Mouse (Mus musculus) limb, embryonic 10.5 days (tissue): ENCODE data around the gene Zfp207. TPM values are rescaled to one million over a fixed set of nuclear protein-coding genes. Genes with fewer than 3 reads are reported as not detected.
"Not testable (repeated sequence)": the region's sequence is repeated elsewhere in the genome, so short reads cannot be mapped to it uniquely, and the experiment has no call there.

Experiments
- DNase-seq: peaks from one replicate; pipeline ENCODE4 v3.0.0-alpha.2; 2017; ENCODE audit warnings: low spot score
- H3K27ac ChIP-seq: fragments of 300-500 bp; sonication (generic); 2 replicates; pipeline ENCODE4 v1.5.1; 2016; ENCODE audit warnings: mild to moderate bottlenecking
- H3K27me3 ChIP-seq: fragments of 300-500 bp; sonication (generic); 2 replicates; pipeline ENCODE4 v1.6.1; 2016; ENCODE audit warnings: low read depth, mild to moderate bottlenecking; ENCODE audit not compliant: poor library complexity, severe bottlenecking
- H3K36me3 ChIP-seq: fragments of 300-500 bp; sonication (generic); 2 replicates; pipeline ENCODE4 v1.6.1; 2016; ENCODE audit warnings: mild to moderate bottlenecking, moderate library complexity
- H3K4me1 ChIP-seq: fragments of 300-500 bp; sonication (generic); 2 replicates; pipeline ENCODE4 v1.6.1; 2016
- H3K4me3 ChIP-seq: fragments of 300-500 bp; sonication (generic); 2 replicates; pipeline ENCODE4 v1.5.1; 2016; ENCODE audit warnings: mild to moderate bottlenecking, moderate library complexity
- H3K9me3 ChIP-seq: fragments of 300-500 bp; sonication (generic); replicated peaks from 2 replicates; pipeline ENCODE4 v1.6.1; 2016; ENCODE audit warnings: mild to moderate bottlenecking
- WGBS: fragments of 180-500 bp; shearing (Covaris S2); methylation state at CpG from one replicate; pipeline ENCODE4 v1.1.7; 2016; 5-methylcytosine and 5-hydroxymethylcytosine counted together
- polyA plus RNA-seq: library from polyadenylated mRNA; unstranded; fragments of >200 nt; fragmentation: Nextera tagmentation; extraction: Ambion mirVana; gene quantifications from 2 replicates; pipeline ENCODE4 v1.2.1, GENCODE M21; 2016

Gene Zfp207
- polyA plus RNA-seq, 1 experiment from 2014 or later, result 314 TPM

- 85% methylated on average over 7 of the region's 7 CpGs for WGBS
- no peak for DNase-seq
- H3K4me3 ChIP-seq, result no peak overlapping the region
- H3K36me3 ChIP-seq, result peaks cover 8% of the 10 kb centered on the region
- no peaks in the 10 kb centered on the region for H3K27me3 ChIP-seq
- H3K27ac ChIP-seq, result no peak overlapping the region
- H3K9me3 ChIP-seq, result no peaks in the 10 kb centered on the region
- H3K4me1 ChIP-seq, result no peaks in the 10 kb centered on the region
These were observed 38.5 kb downstream of the Zfp207 start for GRCm38 (mm10) chr11:80421421-80422047.

GRCm38 (mm10) chr11:80424691-80425090 is 41.6 kb downstream of the Zfp207 start:
- 82% methylated on average over 2 of the region's 2 CpGs for WGBS
- peaks cover 7% of the 10 kb centered on the region for H3K4me1 ChIP-seq
- H3K36me3 ChIP-seq, result 0 out of 2 replicates have a peak, but pooled peaks cover 7% of the 10 kb centered on the region
- DNase-seq, result no peak
- no peak overlapping the region for H3K4me3 ChIP-seq
- no peaks in the 10 kb centered on the region for H3K9me3 ChIP-seq
- no peaks in the 10 kb centered on the region for H3K27me3 ChIP-seq
- H3K27ac ChIP-seq, result no peak overlapping the region

- no peak for DNase-seq
- H3K9me3 ChIP-seq, result no peaks in the 10 kb centered on the region
- H3K36me3 ChIP-seq, result 0 out of 2 replicates have a peak, but pooled peaks cover 7% of the 10 kb centered on the region
- H3K4me3 ChIP-seq, result no peak overlapping the region
- peaks cover 9% of the 10 kb centered on the region for H3K4me1 ChIP-seq
- no peaks in the 10 kb centered on the region for H3K27me3 ChIP-seq
- WGBS, result 66% methylated on average over 5 of the region's 5 CpGs
- H3K27ac ChIP-seq, result no peak overlapping the region
These were observed 42.2 kb downstream of the Zfp207 start for GRCm38 (mm10) chr11:80425247-80425778.

GRCm38 (mm10) chr11:80426029-80426813 is 43.1 kb downstream of the Zfp207 start:
- not testable (repeated sequence) for H3K27ac ChIP-seq, H3K9me3 ChIP-seq, H3K27me3 ChIP-seq, H3K4me3 ChIP-seq, DNase-seq, H3K4me1 ChIP-seq
- 0 out of 2 replicates have a peak, but pooled peaks cover 12% of the 10 kb centered on the region for H3K36me3 ChIP-seq
- 85% methylated on average over 16 of the region's 16 CpGs for WGBS

- Histone ChIP-seq H3K4me1 (peaks cover 9% of the 10 kb centered on the region), H3K4me3 (peak within 1 kb of the TSS; percentile 99), H3K27ac (peak within 1 kb of the TSS; percentile 95), H3K9me3 (no peaks in the 10 kb centered on the region), H3K36me3 (peaks cover 30% of the 10 kb centered on the region), H3K27me3 (no peaks in the 10 kb centered on the region)
- DNase-seq, result peak; percentile 96
- under 1% methylated on average over 58 of the region's 58 CpGs for WGBS
These were observed 45.4 kb downstream of the Zfp207 start, which contains the start of gene Psmd11 for GRCm38 (mm10) chr11:80428381-80429008. Gene Psmd11 (plus strand): TSS chr11:80428615.

- peak overlapping the region; percentile 99 for H3K4me3 ChIP-seq
- H3K9me3 ChIP-seq, result no peaks in the 10 kb centered on the region
- under 1% methylated on average over 37 of the region's 37 CpGs for WGBS
These were observed 46.0 kb downstream of the Zfp207 start for GRCm38 (mm10) chr11:80429009-80429475.

GRCm38 (mm10) chr11:80429500-80430166 is 46.6 kb downstream of the Zfp207 start:
- H3K9me3 ChIP-seq, result no peaks in the 10 kb centered on the region
- H3K4me1 ChIP-seq, result peaks cover 9% of the 10 kb centered on the region
- H3K27me3 ChIP-seq, result no peaks in the 10 kb centered on the region
- no peak for DNase-seq
- H3K27ac ChIP-seq, result peak overlapping the region; percentile 95; the same call in 1 of the 2 replicates
- H3K4me3 ChIP-seq, result peak overlapping the region; percentile 99
- WGBS, result 68% methylated on average over 14 of the region's 14 CpGs
- H3K36me3 ChIP-seq, result peaks cover 42% of the 10 kb centered on the region

More at GRCm38 (mm10) chr11:80429009-80429475, 46.0 kb downstream of the Zfp207 start:
- H3K27me3 ChIP-seq, result no peaks in the 10 kb centered on the region
- no peak for DNase-seq
- peak overlapping the region; percentile 95 for H3K27ac ChIP-seq
- peaks cover 36% of the 10 kb centered on the region for H3K36me3 ChIP-seq
- H3K4me1 ChIP-seq, result peaks cover 9% of the 10 kb centered on the region

GRCm38 (mm10) chr11:80430366-80430910 is 47.4 kb downstream of the Zfp207 start:
- no peak for DNase-seq
- peaks cover 50% of the 10 kb centered on the region for H3K36me3 ChIP-seq
- WGBS, result 94% methylated on average over 3 of the region's 3 CpGs
- no peaks in the 10 kb centered on the region for H3K27me3 ChIP-seq
- no peak overlapping the region for H3K27ac ChIP-seq
- peaks cover 9% of the 10 kb centered on the region for H3K4me1 ChIP-seq
- no peaks in the 10 kb centered on the region for H3K9me3 ChIP-seq
- H3K4me3 ChIP-seq, result no peak overlapping the region

- WGBS, result 92% methylated on average over 3 of the region's 3 CpGs
- H3K9me3 ChIP-seq, result no peaks in the 10 kb centered on the region
- H3K4me1 ChIP-seq, result no peaks in the 10 kb centered on the region
- H3K27me3 ChIP-seq, result no peaks in the 10 kb centered on the region
- no peak overlapping the region for H3K27ac ChIP-seq
- H3K36me3 ChIP-seq, result peaks cover 97% of the 10 kb centered on the region
- no peak overlapping the region for H3K4me3 ChIP-seq
- DNase-seq, result no peak
These were observed 63.8 kb downstream of the Zfp207 start for GRCm38 (mm10) chr11:80446916-80447315.

GRCm38 (mm10) chr11:80449859-80450258 is 66.8 kb downstream of the Zfp207 start:
- Histone ChIP-seq H3K36me3 (peaks cover 98% of the 10 kb centered on the region), H3K27ac (no peak overlapping the region), H3K4me3 (no peak overlapping the region), H3K9me3 (no peaks in the 10 kb centered on the region), H3K27me3 (no peaks in the 10 kb centered on the region), H3K4me1 (no peaks in the 10 kb centered on the region)
- 92% methylated on average over 2 of the region's 2 CpGs for WGBS
- no peak for DNase-seq

GRCm38 (mm10) chr11:80452242-80452641 is 69.2 kb downstream of the Zfp207 start:
- no peaks in the 10 kb centered on the region for H3K4me1 ChIP-seq
- 96% methylated on average over 3 of the region's 3 CpGs for WGBS
- H3K27ac ChIP-seq, result no peak overlapping the region
- no peaks in the 10 kb centered on the region for H3K9me3 ChIP-seq
- DNase-seq, result no peak
- H3K27me3 ChIP-seq, result no peaks in the 10 kb centered on the region
- H3K36me3 ChIP-seq, result peaks cover 98% of the 10 kb centered on the region
- no peak overlapping the region for H3K4me3 ChIP-seq

- Histone ChIP-seq H3K27ac (no peak overlapping the region), H3K27me3 (no peaks in the 10 kb centered on the region), H3K4me3 (no peak overlapping the region), H3K36me3 (peaks cover 98% of the 10 kb centered on the region), H3K9me3 (no peaks in the 10 kb centered on the region), H3K4me1 (no peaks in the 10 kb centered on the region)
- 95% methylated on average over 1 of the region's 1 CpGs for WGBS
- DNase-seq, result no peak
These were observed 70.1 kb downstream of the Zfp207 start for GRCm38 (mm10) chr11:80453198-80453597.
